Mouse (Mus musculus) macrophage (primary cell): ENCODE data around the gene Nfs1. TPM values are rescaled to one million over a fixed set of nuclear protein-coding genes. Genes with fewer than 3 reads are reported as not detected.
A peak's percentile ranks its signal among the peaks of the same experiment; 100 is the strongest.
"Not testable (repeated sequence)": the region's sequence is repeated elsewhere in the genome, so short reads cannot be mapped to it uniquely, and the experiment has no call there.

Experiments used
- H3K27ac ChIP-seq: fragments of 350-480 bp; formaldehyde crosslinking; 2 replicates; pipeline ENCODE4 v1.9.0; 2021
- H3K36me3 ChIP-seq: fragments of 350-480 bp; formaldehyde crosslinking; 2 replicates; pipeline ENCODE4 v1.9.0; 2021; ENCODE audit errors: inconsistent target
- H3K4me3 ChIP-seq: fragments of 350-480 bp; formaldehyde crosslinking; 2 replicates; pipeline ENCODE4 v1.9.0; 2021; ENCODE audit errors: inconsistent target
- H3K79me2 ChIP-seq: fragments of 350-480 bp; formaldehyde crosslinking; 2 replicates; pipeline ENCODE4 v1.9.0; 2021; ENCODE audit errors: inconsistent target
- WGBS: methylation state at CpG from one replicate; pipeline ENCODE4 v1.1.7; 2026; ENCODE audit warnings: inconsistent platforms; ENCODE audit not compliant: missing documents; 5-methylcytosine and 5-hydroxymethylcytosine counted together
- polyA plus RNA-seq: library from polyadenylated mRNA; stranded (reverse); fragments of 250-400 nt; gene quantifications from 3 replicates; pipeline ENCODE4 v1.2.4, GENCODE M21; 2018; ENCODE audit warnings: inconsistent platforms

Nfs1 gene
- polyA plus RNA-seq, 1 experiment from 2014 or later, result 18.6 TPM

DNA sequence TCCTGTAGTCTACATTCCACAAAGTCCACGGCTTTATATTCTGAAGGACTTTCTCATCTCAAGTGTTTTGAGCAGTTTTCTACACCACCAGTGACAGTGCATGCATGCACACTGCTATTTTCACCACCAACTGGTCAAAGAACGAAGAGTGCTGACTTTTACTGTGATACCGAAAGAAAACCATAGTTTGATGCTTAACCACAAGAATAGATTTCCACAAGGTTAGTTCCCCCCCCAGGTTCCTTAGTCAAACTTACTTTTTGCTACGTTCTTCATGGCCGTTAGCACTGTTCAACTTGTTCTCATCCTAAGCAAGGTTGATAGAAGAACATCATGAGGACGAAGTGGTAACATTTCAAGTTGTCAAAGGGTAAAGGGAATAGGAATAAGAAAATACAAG lies 33.1 kb upstream of the Nfs1 start:
- WGBS, result 34% methylated on average over 6 of the region's 6 CpGs
- Histone ChIP-seq H3K36me3 (peaks cover 64% of the 10 kb centered on the region), H3K27ac (no peak overlapping the region), H3K79me2 (peaks cover 76% of the 10 kb centered on the region), H3K4me3 (no peak overlapping the region)

DNA sequence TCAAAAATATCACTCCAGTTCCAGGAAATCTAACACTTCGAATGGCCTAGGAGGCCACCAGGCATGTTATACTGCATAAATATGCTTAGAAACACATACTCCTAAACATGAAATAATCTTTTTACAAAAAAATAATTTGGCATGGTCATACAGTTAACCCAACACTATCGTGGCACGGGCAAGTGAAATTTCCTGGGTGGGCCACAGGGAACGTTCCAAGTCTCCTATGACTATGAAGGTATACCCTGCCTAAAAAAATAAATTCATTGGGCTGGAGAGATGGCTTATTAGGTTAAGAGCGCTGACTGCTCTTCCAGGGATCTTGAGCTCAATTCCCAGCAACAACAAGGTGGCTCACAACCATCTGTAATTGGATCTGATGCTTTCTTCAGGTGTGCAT lies 22.6 kb upstream of the Nfs1 start:
- peaks cover 83% of the 10 kb centered on the region for H3K36me3 ChIP-seq
- peaks cover 100% of the 10 kb centered on the region for H3K79me2 ChIP-seq
- WGBS, result 89% methylated on average over 5 of the region's 5 CpGs
- no peak overlapping the region for H3K27ac ChIP-seq
- H3K4me3 ChIP-seq, result no peak overlapping the region

DNA sequence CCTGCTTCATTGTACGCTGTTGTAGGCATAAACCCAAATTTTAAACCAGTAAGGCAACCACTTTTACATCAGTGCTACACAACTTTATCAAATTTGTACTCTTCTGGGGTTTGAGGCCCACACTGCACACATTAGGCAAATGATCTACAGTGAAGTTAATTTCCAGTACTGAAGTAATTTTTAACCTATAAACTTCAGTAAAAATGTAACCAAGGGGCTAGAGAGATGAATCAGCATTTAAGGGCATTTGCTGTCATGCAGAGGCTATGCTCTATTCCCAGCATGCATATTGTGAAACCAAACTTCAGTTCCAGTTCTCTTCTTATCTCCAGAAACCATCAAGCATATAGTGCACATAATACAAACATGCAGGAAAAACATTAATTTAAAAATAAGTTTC lies 21.5 kb upstream of the Nfs1 start:
- Histone ChIP-seq H3K4me3 (no peak overlapping the region), H3K36me3 (peaks cover 89% of the 10 kb centered on the region), H3K27ac (no peak overlapping the region), H3K79me2 (peaks cover 100% of the 10 kb centered on the region)
- 100% methylated on average over 1 of the region's 1 CpGs for WGBS

DNA sequence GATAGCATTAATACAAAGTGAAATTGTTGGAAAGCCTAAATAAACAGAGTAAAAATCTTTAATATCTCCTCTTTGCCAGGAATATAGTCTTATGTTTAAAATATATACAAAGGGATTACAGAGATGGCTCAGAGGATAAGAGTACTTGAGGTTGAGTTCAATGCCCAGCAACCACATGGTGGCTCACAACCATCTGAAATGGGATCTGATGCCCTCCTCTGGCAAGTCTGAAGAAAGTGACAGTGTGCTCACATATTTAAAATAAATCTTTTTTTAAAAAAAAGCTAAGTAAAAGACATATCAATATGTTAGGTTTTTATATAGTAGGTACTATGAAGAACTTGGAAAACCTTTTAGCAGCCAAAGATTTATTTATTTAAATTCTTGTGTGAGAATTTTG lies 7.6 kb upstream of the Nfs1 start:
- Histone ChIP-seq H3K27ac (no peak overlapping the region), H3K4me3 (no peak overlapping the region), H3K36me3 (peaks cover 68% of the 10 kb centered on the region), H3K79me2 (peaks cover 83% of the 10 kb centered on the region)

DNA sequence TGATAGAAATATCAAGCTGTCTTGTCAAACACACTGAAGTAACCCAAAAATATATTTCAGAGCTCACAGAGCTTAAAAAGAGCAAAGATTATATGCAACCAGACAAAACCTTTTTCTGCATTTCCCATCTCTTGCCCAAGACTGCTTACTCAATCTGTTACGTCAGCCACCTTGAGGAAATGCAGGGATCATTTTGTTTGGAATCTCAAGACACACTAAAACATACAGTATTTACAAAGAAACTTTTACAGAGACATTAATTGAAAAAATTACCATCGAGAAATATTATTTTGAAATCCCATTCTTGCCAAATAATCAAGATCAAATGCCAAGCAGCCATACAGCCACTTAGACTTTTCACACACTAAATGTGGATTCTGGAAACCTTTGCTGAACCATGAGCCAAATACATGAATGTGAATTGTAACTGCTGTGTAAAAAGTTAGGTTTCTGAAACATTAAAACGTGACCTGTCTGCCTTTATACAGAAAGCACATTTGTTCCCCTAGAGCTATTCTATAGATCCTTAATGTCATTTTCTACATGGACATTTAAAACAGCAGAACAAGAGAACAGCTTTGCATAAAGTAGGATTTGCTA lies 3.4 kb upstream of the Nfs1 start:
- no peak overlapping the region for H3K4me3 ChIP-seq
- 71% methylated on average over 3 of the region's 3 CpGs for WGBS

DNA sequence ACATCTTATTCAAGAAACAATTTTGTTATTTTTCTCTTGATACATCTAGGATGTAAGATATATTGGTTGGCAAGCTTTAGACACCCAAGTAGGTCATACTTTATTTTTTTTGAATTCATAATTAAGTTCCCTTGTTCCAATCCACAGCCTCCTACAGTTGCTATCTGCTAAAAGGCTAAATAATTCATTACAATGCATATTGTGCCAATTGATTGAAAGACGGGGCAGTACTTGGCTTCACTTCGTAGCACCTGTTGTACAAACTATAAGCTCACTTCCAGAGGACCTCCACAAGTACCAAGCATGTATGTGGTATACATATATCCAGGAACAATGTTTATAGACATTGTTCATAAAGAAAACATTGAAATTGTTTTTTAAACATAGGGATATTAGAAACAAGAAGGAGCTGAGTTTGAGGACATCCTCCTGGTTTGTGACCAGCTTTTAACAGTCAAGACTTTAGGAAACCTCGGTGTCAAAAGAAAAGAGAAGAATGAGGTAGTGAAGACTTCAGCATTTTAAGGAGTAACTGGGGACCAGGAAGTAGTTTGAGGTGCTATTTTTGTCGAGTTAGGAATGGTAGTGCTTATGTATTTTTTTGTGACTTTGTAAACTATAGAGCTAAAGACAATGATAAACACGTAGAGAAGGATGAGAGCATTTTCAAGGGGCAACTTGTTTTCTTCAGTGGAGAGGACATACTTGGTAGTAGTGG lies 2.4 kb upstream of the Nfs1 start:
- peaks cover 49% of the 10 kb centered on the region for H3K79me2 ChIP-seq
- no peak overlapping the region for H3K4me3 ChIP-seq
- H3K36me3 ChIP-seq, result peaks cover 26% of the 10 kb centered on the region
- 56% methylated on average over 5 of the region's 5 CpGs for WGBS
- no peak overlapping the region for H3K27ac ChIP-seq

More for the DNA sequence above, 3.4 kb upstream of the Nfs1 start:
- H3K27ac ChIP-seq, result no peak overlapping the region
- H3K79me2 ChIP-seq, result peaks cover 59% of the 10 kb centered on the region
- peaks cover 33% of the 10 kb centered on the region for H3K36me3 ChIP-seq

DNA sequence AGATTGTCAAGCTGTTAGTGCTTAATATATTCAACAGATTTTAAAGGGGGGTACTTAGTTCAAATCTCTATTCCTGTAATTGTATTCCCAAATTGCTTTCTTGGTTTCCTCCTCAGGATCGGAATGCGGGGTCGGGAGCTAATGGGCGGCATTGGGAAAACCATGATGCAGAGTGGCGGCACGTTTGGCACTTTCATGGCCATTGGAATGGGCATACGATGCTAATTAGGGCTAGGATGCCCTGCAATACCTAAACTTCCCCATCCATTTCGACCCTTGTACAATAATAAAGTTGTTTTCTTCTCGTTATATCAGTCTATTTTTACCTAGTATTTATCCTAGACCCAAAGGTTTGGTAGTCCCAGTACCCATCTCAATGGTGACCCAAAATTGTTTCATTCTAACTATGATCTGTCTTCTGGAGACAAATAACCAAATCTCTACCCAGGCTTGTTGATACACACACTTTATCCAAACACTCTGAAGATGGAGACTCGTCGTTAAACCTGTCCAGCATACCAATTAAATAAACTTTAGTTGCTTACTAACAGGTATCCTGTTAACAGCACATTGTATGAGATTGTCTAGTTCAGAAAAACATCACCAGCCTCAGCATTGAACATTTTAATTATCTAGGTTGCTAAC lies 1.6 kb upstream of the Nfs1 start:
- Histone ChIP-seq H3K79me2 (peaks cover 41% of the 10 kb centered on the region), H3K4me3 (no peak overlapping the region), H3K27ac (no peak overlapping the region), H3K36me3 (peaks cover 23% of the 10 kb centered on the region)
- whole genome bisulfite sequencing, result 69% methylated on average over 11 of the region's 11 CpGs

DNA sequence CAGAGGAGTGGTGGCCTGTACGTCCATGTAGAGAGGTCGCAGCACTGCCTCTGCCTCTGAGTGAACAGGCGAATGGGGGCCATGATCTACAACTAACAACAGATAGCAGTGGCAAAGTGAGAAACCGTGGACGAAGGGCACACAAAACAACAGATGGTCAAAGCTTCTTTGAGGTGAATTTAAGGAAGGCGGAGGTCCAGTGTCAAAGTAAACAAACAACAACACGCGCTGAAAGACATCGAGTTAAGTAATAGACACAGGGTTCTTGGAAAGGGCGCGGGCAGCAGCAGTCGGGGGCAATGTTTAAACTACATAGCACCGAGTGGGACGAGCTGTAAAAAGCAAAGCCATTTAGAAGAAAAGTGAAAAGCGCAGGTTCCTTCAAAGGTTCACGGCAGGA lies 619 bp downstream of the Nfs1 start:
- Histone ChIP-seq H3K4me3 (peak overlapping the region; percentile 89), H3K36me3 (peaks cover 12% of the 10 kb centered on the region), H3K27ac (peak overlapping the region; percentile 28; the same call in 1 of the 2 replicates), H3K79me2 (peaks cover 18% of the 10 kb centered on the region)
- WGBS, result 8% methylated on average over 16 of the region's 16 CpGs

DNA sequence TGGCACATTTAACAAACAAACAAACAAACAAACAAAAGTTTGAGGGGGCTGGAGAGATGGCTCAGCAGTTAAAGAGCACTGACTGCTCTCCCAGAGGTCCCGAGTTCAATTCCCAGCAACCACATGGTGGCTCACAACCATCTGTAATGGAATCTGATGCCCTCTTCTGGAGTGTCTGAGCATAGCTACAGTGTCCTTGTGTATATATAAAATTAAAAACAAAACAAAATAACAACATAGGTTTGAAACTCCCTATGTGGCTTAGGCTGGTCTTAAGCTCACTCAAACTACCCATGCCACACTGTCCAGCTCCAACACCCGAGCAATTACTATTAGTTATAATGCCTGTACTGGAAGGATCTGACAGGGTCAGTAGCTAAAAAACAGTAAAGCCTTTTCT lies 1.2 kb downstream of the Nfs1 start:
- Histone ChIP-seq H3K36me3 (peaks cover 9% of the 10 kb centered on the region; the same call in 1 of the 2 replicates), H3K27ac (no peak overlapping the region), H3K4me3 (peak overlapping the region; percentile 89; the same call in 1 of the 2 replicates), H3K79me2 (peaks cover 17% of the 10 kb centered on the region)
- 95% methylated on average over 2 of the region's 2 CpGs for WGBS

DNA sequence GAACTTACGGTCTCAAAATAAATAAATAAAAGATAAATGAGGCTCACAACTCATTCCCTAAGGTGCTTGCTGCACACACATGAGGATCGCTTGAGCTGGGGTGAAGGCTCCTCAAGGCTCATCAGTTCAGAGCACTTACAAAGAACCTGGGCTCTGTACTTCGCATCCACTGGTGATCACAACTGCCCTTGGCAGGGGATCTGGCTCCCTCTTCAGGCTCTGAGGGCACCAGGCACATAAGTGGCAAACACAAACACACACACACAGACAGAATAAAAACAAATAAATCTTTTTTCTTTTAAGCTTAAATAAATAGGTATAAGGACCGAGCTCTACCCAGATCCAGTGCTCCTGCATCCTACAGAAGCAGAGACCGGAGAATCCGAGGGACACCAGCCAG lies 8.3 kb downstream of the Nfs1 start:
- H3K36me3 ChIP-seq, result peaks cover 13% of the 10 kb centered on the region
- no peak overlapping the region for H3K27ac ChIP-seq
- WGBS, result 93% methylated on average over 6 of the region's 6 CpGs
- H3K4me3 ChIP-seq, result no peak overlapping the region
- no peaks in the 10 kb centered on the region for H3K79me2 ChIP-seq

DNA sequence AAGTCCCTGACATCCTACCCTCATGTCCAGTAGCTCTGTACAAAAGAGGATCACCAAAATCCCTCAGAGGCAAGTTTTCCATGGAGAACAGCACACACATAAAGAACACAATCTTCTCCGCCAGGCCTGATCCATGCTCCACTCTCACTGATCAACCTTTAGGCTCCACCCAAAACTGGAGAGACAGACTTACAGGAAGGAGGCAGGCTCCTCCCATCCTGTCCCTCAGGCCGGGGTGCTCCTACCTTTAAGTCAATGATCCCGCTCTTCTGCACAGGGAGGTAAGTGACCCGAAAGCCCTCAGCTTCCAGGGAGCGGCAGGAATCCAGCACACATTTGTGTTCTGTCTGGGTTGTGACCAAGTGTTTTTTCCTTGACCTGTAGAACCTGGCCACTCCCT lies 9.8 kb downstream of the Nfs1 start:
- no peak overlapping the region for H3K27ac ChIP-seq
- peaks cover 13% of the 10 kb centered on the region for H3K36me3 ChIP-seq
- H3K4me3 ChIP-seq, result no peak overlapping the region
- 96% methylated on average over 5 of the region's 5 CpGs for WGBS
- no peaks in the 10 kb centered on the region for H3K79me2 ChIP-seq

DNA sequence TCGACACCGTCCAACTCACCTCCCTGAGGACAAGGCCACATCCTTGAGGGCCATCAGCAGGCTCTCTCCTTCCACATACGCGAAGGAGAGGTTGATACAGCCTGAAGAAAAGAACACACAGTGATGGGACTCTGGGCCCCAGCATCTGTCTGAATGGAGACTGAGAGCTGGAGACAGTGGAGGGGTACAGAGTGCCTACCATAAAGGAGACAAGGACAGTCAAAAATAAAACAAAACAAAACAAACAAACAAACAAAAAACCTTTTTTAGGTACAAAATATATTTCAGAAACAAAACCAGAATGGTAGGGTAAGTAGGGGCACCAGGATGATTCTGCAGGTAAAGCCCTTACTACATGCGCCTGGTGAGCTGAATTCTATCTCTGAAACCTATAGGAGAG lies 17.0 kb downstream of the Nfs1 start, which contains the start of gene Gm28036:
TSS of gene Gm28036 (minus strand) at position 101 of the 400 bp plus-strand sequence.
- WGBS, result 96% methylated on average over 5 of the region's 5 CpGs
- H3K36me3 ChIP-seq, result peaks cover 50% of the 10 kb centered on the region
- H3K27ac ChIP-seq, result no peak within 1 kb of the TSS
- H3K79me2 ChIP-seq, result no peaks in the 10 kb centered on the region
- H3K4me3 ChIP-seq, result no peak within 1 kb of the TSS

DNA sequence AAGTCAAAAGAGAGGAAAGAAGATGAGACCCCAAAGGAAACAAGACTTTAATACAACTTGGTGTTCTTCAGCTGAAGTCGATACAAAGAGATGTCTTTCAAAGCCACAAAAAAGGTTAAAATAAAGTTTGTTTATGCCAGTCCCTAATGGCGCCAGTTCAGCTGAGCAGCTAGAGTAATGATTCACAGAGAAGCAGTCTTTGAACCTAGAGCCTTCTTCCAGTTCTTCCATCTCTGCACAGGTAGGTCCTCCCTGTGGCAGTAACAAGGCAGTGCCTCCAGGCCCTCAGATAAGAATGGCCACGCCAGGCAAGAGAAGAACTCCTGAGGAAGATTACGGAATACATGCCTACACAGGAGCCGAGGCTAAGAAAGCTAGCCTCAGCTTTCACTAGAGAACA lies 20.3 kb downstream of the Nfs1 start:
- 94% methylated on average over 5 of the region's 5 CpGs for WGBS
- Histone ChIP-seq H3K79me2 (no peaks in the 10 kb centered on the region), H3K36me3 (peaks cover 41% of the 10 kb centered on the region; the same call in 1 of the 2 replicates), H3K27ac (no peak overlapping the region), H3K4me3 (no peak overlapping the region)

DNA sequence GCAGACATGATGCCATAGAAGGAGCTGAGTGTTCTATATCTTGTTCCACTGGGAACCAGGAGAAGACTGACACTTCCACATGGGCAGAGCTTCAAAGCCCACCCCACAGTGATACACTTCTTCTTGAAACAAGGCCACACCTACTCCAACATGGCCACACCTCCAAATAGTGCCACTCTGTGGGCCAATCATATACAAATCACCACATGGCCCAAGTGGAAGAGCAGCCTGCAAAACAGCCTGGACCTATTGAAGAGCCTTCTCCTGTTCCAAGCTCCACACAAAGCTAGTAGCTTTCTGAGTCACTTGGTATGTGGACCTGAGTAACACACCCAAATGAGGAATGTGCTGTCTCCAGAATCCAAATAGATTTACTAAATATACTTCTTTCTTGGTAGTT lies 24.4 kb downstream of the Nfs1 start:
- H3K79me2 ChIP-seq, result no peaks in the 10 kb centered on the region
- H3K27ac ChIP-seq, result no peak overlapping the region
- H3K36me3 ChIP-seq, result peaks cover 11% of the 10 kb centered on the region; the same call in 1 of the 2 replicates
- no peak overlapping the region for H3K4me3 ChIP-seq

DNA sequence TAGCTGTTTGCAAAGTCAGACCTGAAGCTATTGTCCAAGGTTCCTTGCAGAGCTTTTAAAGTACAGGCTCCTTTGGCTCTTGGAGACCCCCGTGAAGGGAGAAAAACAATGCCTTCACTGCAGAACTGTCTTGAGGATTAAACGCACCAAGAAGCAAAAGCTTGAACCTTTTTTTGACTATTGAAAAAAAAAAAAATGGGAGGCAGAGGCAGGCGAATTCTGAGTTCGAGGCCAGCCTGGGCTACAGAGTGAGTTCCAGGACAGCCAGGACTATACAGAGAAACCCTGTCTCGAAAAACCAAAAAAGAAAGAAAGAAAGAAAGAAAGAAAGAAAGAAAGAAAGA lies 31.9 kb downstream of the Nfs1 start:
- H3K36me3 ChIP-seq, H3K27ac ChIP-seq: not testable (repeated sequence)
- H3K79me2 ChIP-seq, result peaks cover 44% of the 10 kb centered on the region
- 0% methylated on average over 2 of the region's 5 CpGs for WGBS
- peak overlapping the region; percentile 73 for H3K4me3 ChIP-seq
